Mouse (Mus musculus) liver, adult 2 months (tissue): Measurements from ENCODE around the gene Taf5l.
A peak's percentile ranks its signal among the peaks of the same experiment; 100 is the strongest.

Experiments
- CTCF ChIP-seq: fragments of 200-500 bp; IDR thresholded peaks from 2 replicates; pipeline ENCODE4 v1.5.1; 2011; ENCODE audit warnings: low read depth, low read length, control low read depth
- POLR2A ChIP-seq: fragments of 200-500 bp; IDR thresholded peaks from 2 replicates; pipeline ENCODE4 v1.6.1; 2011; ENCODE audit warnings: low read length, control low read depth; ENCODE audit not compliant: insufficient read depth; ENCODE audit errors: extremely low read depth

DNA sequence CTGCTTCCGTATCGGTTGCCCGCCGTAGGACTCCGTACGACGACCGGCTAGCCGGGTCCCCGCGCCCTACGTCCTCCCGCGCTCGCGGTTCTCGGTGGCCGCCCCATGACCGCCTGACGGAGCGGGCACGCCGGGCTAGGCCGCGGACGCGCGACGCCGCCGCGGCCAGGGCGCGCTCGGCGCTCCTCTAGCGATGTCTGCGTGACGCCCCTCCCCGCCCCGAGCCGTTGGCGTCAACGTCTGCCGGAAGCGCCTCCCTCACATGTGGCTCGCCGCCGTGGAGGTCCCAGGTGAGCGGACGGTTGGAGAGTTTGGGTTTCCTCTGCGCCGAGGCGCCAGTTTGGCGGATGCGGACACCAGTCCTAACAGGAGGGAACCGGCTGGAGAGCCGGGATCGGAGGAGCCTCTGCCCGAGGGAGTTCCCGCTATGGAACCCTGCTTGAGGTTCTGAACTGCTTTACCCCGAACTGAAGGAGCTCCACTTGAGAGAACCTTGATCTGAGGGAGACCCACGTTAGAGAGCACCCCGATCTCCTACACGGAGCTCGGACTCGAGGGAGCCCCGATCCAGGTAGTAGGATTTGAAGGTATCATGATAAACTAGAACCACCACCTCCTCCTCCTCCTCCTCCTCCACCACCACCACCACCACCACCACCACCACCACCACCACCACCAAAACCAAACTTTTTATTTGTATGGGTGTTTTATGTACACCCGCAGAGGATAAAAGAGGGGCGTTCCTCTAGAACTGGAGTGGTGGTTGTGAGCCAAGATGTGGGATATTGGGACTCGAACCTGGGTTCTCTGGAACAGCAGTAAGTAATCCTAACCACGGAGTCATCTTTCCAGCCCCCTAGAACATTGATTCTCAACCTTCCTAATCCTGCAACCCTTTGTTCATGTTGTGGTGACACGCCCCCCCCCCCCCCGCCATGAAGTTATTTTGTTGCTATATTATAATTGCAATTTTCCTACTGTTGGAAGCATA, at the start of gene Taf5l, which contains the start of gene Urb2:
- 0 out of 2 replicates have a peak, but pooled peaks have one; percentile 43 for TF ChIP-seq POLR2A
- TF ChIP-seq CTCF, result no peak
